Mouse (Mus musculus) intestine, postnatal 0 days (tissue): ENCODE measurements around the gene Iqsec1. TPM values are rescaled to one million over a fixed set of nuclear protein-coding genes. Genes with fewer than 3 reads are reported as not detected.
"Not testable (repeated sequence)": the region's sequence is repeated elsewhere in the genome, so short reads cannot be mapped to it uniquely, and the experiment has no call there.

ENCODE experiments used
- ATAC-seq: fragments of 200-750 bp; cut with Nextera tagmentation; 2 replicates; pipeline ENCODE4 v1.8.0; 2017; ENCODE audit warnings: mild to moderate bottlenecking, moderate TSS enrichment, moderate library complexity
- H3K27ac ChIP-seq: fragments of 300-500 bp; sonication (generic); 2 replicates; pipeline ENCODE4 v1.5.1; 2014; ENCODE audit warnings: mild to moderate bottlenecking, low read depth, low read length, moderate library complexity
- H3K27me3 ChIP-seq: fragments of 300-500 bp; sonication (generic); replicated peaks from 2 replicates; pipeline ENCODE4 v1.6.1; 2014; ENCODE audit warnings: low read length, mixed read lengths; ENCODE audit not compliant: control insufficient read depth, insufficient read depth
- H3K36me3 ChIP-seq: fragments of 300-500 bp; sonication (generic); 2 replicates; pipeline ENCODE4 v1.6.1; 2014; ENCODE audit warnings: mild to moderate bottlenecking, moderate library complexity; ENCODE audit not compliant: control insufficient read depth, insufficient read depth
- H3K4me1 ChIP-seq: fragments of 300-500 bp; sonication (generic); replicated peaks from 2 replicates; pipeline ENCODE4 v1.6.1; 2014; ENCODE audit warnings: antibody characterized with exemption, low read length, mixed read lengths; ENCODE audit not compliant: control insufficient read depth, insufficient read depth
- H3K4me2 ChIP-seq: fragments of 300-500 bp; sonication (generic); replicated peaks from 2 replicates; pipeline ENCODE4 v1.6.1; 2014; ENCODE audit warnings: low read depth, mild to moderate bottlenecking, moderate library complexity
- H3K4me3 ChIP-seq: fragments of 300-500 bp; sonication (generic); 2 replicates; pipeline ENCODE4 v1.5.1; 2014; ENCODE audit warnings: low read depth, low read length
- H3K9ac ChIP-seq: fragments of 300-500 bp; sonication (generic); 2 replicates; pipeline ENCODE4 v1.6.1; 2014; ENCODE audit warnings: mild to moderate bottlenecking, low read depth, low read length
- H3K9me3 ChIP-seq: fragments of 300-500 bp; sonication (generic); 2 replicates; pipeline ENCODE4 v1.6.1; 2016; ENCODE audit warnings: mixed run types; ENCODE audit not compliant: control insufficient read depth
- CTCF ChIP-seq: sonication (generic); IDR thresholded peaks from 2 replicates; pipeline ENCODE4 v1.5.1; 2016; ENCODE audit warnings: low read depth, mild to moderate bottlenecking, control low read depth, antibody characterized with exemption, moderate library complexity
- WGBS: fragments of 180-500 bp; shearing (Covaris S2); extraction: QIAGEN DNeasy Blood & Tissue Kit; methylation state at CpG from one replicate; pipeline ENCODE4 v1.1.7; 2014; 5-methylcytosine and 5-hydroxymethylcytosine counted together
- polyA plus RNA-seq: library from polyadenylated mRNA; unstranded; fragments of >200 nt; fragmentation: Nextera tagmentation; extraction: Ambion mirVana; gene quantifications from 2 replicates; pipeline ENCODE4 v1.2.1, GENCODE M21; 2015

The Iqsec1 gene
- polyA plus RNA-seq, 1 experiment from 2014 or later: 7.0 TPM

- ATAC-seq: no peak
- Histone ChIP-seq H3K4me2 (no peak overlapping the region), H3K4me3 (no peak overlapping the region), H3K9me3 (no peaks in the 10 kb centered on the region), H3K9ac (no peak overlapping the region), H3K36me3 (peaks cover 52% of the 10 kb centered on the region), H3K27ac (no peak overlapping the region), H3K27me3 (no peaks in the 10 kb centered on the region), H3K4me1 (no peaks in the 10 kb centered on the region)
- WGBS: 96% methylated on average over 5 of the region's 5 CpGs
- TF ChIP-seq CTCF: no peak
These were observed 326.3 kb downstream of the Iqsec1 start for GRCm38 (mm10) chr6:90662148-90662547.

GRCm38 (mm10) chr6:90661029-90661399 lies 327.5 kb downstream of the Iqsec1 start:
- no peak for ATAC-seq
- H3K4me2 ChIP-seq: no peak overlapping the region
- WGBS: 82% methylated on average over 11 of the region's 11 CpGs
- no peak overlapping the region for H3K9ac ChIP-seq
- H3K27ac ChIP-seq: no peak overlapping the region
- no peaks in the 10 kb centered on the region for H3K4me1 ChIP-seq
- peaks cover 41% of the 10 kb centered on the region for H3K36me3 ChIP-seq
- no peaks in the 10 kb centered on the region for H3K9me3 ChIP-seq
- H3K27me3 ChIP-seq: no peaks in the 10 kb centered on the region
- no peak for TF ChIP-seq CTCF
- no peak overlapping the region for H3K4me3 ChIP-seq

GRCm38 (mm10) chr6:90660398-90661028 lies 328.0 kb downstream of the Iqsec1 start:
- ATAC-seq: no peak

GRCm38 (mm10) chr6:90659913-90660312 lies 328.6 kb downstream of the Iqsec1 start:
- Histone ChIP-seq H3K9ac (no peak overlapping the region), H3K36me3 (peaks cover 30% of the 10 kb centered on the region), H3K9me3 (no peaks in the 10 kb centered on the region), H3K27me3 (no peaks in the 10 kb centered on the region), H3K4me3 (no peak overlapping the region), H3K27ac (no peak overlapping the region), H3K4me1 (no peaks in the 10 kb centered on the region), H3K4me2 (no peak overlapping the region)
- 56% methylated on average over 2 of the region's 2 CpGs for WGBS
- no peak for TF ChIP-seq CTCF
- ATAC-seq: no peak

More at GRCm38 (mm10) chr6:90660398-90661028, 328.0 kb downstream of the Iqsec1 start:
- H3K27me3 ChIP-seq: no peaks in the 10 kb centered on the region
- no peaks in the 10 kb centered on the region for H3K9me3 ChIP-seq
- H3K4me3 ChIP-seq: no peak overlapping the region
- TF ChIP-seq CTCF: no peak
- H3K27ac ChIP-seq: no peak overlapping the region
- H3K9ac ChIP-seq: no peak overlapping the region
- H3K4me1 ChIP-seq: no peaks in the 10 kb centered on the region
- H3K36me3 ChIP-seq: peaks cover 36% of the 10 kb centered on the region
- 86% methylated on average over 20 of the region's 20 CpGs for WGBS
- no peak overlapping the region for H3K4me2 ChIP-seq

GRCm38 (mm10) chr6:90656344-90656850 lies 332.1 kb downstream of the Iqsec1 start:
- H3K4me2 ChIP-seq, H3K9ac ChIP-seq, H3K9me3 ChIP-seq, H3K36me3 ChIP-seq, H3K4me3 ChIP-seq, H3K4me1 ChIP-seq, H3K27me3 ChIP-seq, H3K27ac ChIP-seq, ATAC-seq: not testable (repeated sequence)
- WGBS: 79% methylated on average over 2 of the region's 2 CpGs
- peak; percentile 42 for TF ChIP-seq CTCF

- no peak overlapping the region for H3K4me2 ChIP-seq
- H3K27ac ChIP-seq: no peak overlapping the region
- no peaks in the 10 kb centered on the region for H3K9me3 ChIP-seq
- ATAC-seq: no peak
- TF ChIP-seq CTCF: peak; percentile 81
- H3K36me3 ChIP-seq: no peaks in the 10 kb centered on the region
- no peaks in the 10 kb centered on the region for H3K27me3 ChIP-seq
- 44% methylated on average over 2 of the region's 2 CpGs for WGBS
- H3K9ac ChIP-seq: no peak overlapping the region
- H3K4me3 ChIP-seq: no peak overlapping the region
- H3K4me1 ChIP-seq: no peaks in the 10 kb centered on the region
These were observed 334.7 kb downstream of the Iqsec1 start for GRCm38 (mm10) chr6:90653736-90654135.
